Mouse (Mus musculus): Measurements from ENCODE around the gene Nfatc3.
"Not testable (repeated sequence)": the region's sequence is repeated elsewhere in the genome, so short reads cannot be mapped to it uniquely, and the experiment has no call there.

Gene Nfatc3

GRCm38 (mm10) chr8:106058731-106059612 is at the start of gene Nfatc3:
Gene Nfatc3 (plus strand): TSS chr8:106058840.
- in situ Hi-C loops (cut with MboI), result no loop called here

- in situ Hi-C loops (cut with MboI), result no loop called here
Measured at GRCm38 (mm10) chr8:106010748-106011642, 47.6 kb upstream of the Nfatc3 start.

GRCm38 (mm10) chr8:106011643-106011986 is 47.0 kb upstream of the Nfatc3 start, which contains the start of gene Ddx28:
Gene Ddx28 (minus strand): TSS chr8:106011882.
- in situ Hi-C loops (cut with MboI), result no loop called here

GRCm38 (mm10) chr8:106012203-106012602 is 46.4 kb upstream of the Nfatc3 start:
- in situ Hi-C loops (cut with MboI), result not testable (repeated sequence)

- in situ Hi-C loops (cut with MboI), result no loop called here
Measured at GRCm38 (mm10) chr8:106016284-106016683, 42.4 kb upstream of the Nfatc3 start.

GRCm38 (mm10) chr8:106017130-106017529 is 41.5 kb upstream of the Nfatc3 start:
- in situ Hi-C loops (cut with MboI), result no loop called here

GRCm38 (mm10) chr8:106018039-106018438 is 40.6 kb upstream of the Nfatc3 start:
- in situ Hi-C loops (cut with MboI), result no loop called here

- in situ Hi-C loops (cut with MboI), result no loop called here
Measured at GRCm38 (mm10) chr8:106022483-106022882, 36.2 kb upstream of the Nfatc3 start.

GRCm38 (mm10) chr8:106038721-106039120 is 19.9 kb upstream of the Nfatc3 start:
- in situ Hi-C loops (cut with MboI), result no loop called here

- in situ Hi-C loops (cut with MboI), result no loop called here
Measured at GRCm38 (mm10) chr8:106039605-106040004, 19.0 kb upstream of the Nfatc3 start.

GRCm38 (mm10) chr8:106040218-106040617 is 18.4 kb upstream of the Nfatc3 start:
- in situ Hi-C loops (cut with MboI), result no loop called here

GRCm38 (mm10) chr8:106043055-106043454 is 15.6 kb upstream of the Nfatc3 start:
- in situ Hi-C loops (cut with MboI), result no loop called here

- in situ Hi-C loops (cut with MboI), result no loop called here
Measured at GRCm38 (mm10) chr8:106044151-106044550, 14.5 kb upstream of the Nfatc3 start.

GRCm38 (mm10) chr8:106046872-106047559 is 11.6 kb upstream of the Nfatc3 start:
- in situ Hi-C loops (cut with MboI), result no loop called here

GRCm38 (mm10) chr8:106047854-106048630 is 10.6 kb upstream of the Nfatc3 start:
- in situ Hi-C loops (cut with MboI), result no loop called here

- in situ Hi-C loops (cut with MboI), result no loop called here
Measured at GRCm38 (mm10) chr8:106049840-106050239, 8.8 kb upstream of the Nfatc3 start.

GRCm38 (mm10) chr8:106051068-106051467 is 7.6 kb upstream of the Nfatc3 start:
- in situ Hi-C loops (cut with MboI), result no loop called here

- in situ Hi-C loops (cut with MboI), result no loop called here
Measured at GRCm38 (mm10) chr8:106052510-106053089, 6.0 kb upstream of the Nfatc3 start.

GRCm38 (mm10) chr8:106054190-106054811 is 4.3 kb upstream of the Nfatc3 start:
- in situ Hi-C loops (cut with MboI), result no loop called here

- in situ Hi-C loops (cut with MboI), result no loop called here
Measured at GRCm38 (mm10) chr8:106055038-106055437, 3.6 kb upstream of the Nfatc3 start.
